Mouse (Mus musculus) cerebellum, postnatal 14 days (tissue): ENCODE measurements around the gene Cntrob.
A peak's percentile ranks its signal among the peaks of the same experiment; 100 is the strongest.

Source experiments
- DNase-seq, 2 experiments: peaks; one replicate each; pipeline ENCODE4 v3.0.0; 2021; ENCODE audit warnings: mixed read lengths in 2 of 2

The Cntrob gene

DNA sequence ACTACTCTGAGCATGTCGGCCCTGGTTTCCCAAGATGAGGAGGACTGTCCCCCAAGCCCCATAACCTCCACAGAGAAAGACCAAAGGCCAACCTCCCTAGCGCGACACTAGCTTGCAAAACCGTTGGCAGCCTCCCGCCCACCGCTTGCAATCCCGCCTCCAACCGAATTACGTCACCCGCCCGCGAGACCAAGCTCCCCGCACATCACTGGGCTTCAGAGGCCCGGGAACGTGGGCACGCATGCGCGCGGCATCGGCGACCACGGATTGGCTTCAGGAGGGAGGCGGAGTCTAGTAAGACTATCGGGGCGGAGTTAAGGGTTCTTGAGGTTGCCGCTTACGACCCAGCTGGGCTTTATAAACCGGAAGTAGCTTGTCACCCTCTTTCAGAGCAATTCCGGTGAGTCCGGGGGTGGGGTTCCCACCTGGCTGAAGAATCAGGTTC is at the start of gene Cntrob, which contains the start of gene Trappc1:
Gene Cntrob, minus strand, starts transcription at position 109 of the 445 bp plus-strand sequence.
Gene Trappc1, plus strand, starts transcription at position 314 of the 445 bp plus-strand sequence.
- peak; percentile 99 for DNase-seq

DNA sequence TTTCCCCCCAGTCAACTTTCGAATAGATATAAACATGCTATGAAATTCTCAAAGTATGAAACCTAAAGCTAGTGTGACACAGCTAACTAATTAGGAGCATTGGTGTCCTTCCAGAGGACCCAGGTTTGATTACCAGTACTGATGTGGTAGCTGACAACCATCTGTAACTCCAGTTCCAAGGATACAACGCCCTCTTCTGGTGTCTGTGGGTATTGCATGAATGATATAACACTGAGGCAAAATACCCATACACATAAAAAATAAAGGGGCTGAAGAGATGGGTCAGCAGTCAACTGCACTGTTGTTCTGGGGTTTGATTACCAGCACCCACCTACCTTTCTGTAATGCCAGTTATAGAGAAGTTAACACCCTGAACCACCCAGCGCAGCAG is 49.2 kb upstream of the Cntrob start:
- peak; percentile 54 to 67 for DNase-seq

DNA sequence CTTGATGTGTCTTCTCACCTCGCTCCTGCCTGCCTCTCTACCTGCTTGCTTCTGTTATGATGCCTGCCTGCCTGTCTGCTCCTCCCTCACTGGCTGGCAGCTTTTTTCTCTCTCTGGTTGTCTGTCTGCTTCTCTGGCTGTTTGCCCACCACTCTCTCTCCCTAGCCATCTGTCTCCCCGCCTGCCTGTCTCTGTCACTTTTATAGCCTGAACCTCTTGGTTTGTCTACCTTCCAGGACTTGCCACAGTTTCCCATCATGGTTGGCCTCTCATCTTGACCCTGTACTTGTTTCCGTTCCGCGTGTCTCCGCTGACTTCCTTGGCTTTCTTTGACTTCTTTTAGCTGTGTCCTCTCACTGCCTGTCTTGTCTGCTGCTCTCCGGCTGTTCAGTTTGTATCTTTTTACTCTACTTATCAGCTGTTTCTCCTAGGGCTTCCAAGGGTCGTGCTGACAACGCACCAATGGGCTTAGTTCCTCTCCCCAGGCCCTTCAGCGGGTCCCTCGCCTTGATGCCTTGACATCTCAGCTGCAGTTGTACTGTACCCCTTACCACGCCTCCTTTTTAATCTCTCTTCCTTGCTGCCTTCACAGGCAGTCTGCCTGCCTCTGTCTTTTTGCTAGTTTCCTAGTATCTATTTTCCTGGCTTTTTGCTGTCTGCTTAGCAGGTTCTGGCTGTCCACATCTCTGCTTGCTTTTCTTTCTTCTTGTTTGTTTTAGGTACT is 48.6 kb upstream of the Cntrob start:
- peak; percentile 92 to 95 for DNase-seq

DNA sequence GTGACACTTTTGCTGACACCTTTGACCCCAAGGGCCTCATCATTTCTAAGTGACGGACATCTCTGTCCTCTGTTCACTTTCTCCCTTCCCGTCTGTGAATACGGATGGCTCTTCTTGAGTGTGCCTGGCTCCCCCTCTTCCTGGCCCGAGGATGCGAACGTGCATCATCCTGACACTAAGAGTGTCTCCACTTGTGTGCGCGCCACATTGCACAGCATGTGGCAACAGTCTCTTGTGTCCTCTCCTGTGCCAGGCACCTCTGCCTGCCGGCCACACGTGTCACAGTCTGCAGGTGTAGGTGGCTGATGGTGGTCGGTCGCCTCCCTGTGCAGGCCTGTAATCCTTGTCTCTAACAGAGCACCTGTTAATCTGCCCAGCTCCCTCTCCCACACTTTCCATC is 48.0 kb upstream of the Cntrob start:
- no peak for DNase-seq

DNA sequence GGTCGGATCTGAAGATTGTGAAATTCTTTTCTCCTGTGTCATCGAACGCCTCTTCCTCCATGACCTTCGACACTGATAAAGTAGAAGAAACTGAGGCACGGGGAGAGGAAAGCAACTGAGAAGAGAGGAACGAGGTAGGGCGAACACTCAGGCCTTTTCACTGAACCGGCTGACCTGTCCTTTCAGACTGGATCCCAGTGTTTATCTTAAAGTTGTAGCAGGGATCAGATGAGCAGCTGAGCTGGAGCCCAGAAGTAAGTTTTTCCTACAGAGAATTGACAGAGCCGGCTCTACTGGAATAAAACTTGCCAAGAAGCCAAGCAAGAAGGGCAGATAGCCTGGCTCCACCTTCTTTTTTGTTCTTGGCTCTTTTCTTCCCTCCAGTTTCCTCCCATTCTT is 47.2 kb upstream of the Cntrob start:
- no peak for DNase-seq

DNA sequence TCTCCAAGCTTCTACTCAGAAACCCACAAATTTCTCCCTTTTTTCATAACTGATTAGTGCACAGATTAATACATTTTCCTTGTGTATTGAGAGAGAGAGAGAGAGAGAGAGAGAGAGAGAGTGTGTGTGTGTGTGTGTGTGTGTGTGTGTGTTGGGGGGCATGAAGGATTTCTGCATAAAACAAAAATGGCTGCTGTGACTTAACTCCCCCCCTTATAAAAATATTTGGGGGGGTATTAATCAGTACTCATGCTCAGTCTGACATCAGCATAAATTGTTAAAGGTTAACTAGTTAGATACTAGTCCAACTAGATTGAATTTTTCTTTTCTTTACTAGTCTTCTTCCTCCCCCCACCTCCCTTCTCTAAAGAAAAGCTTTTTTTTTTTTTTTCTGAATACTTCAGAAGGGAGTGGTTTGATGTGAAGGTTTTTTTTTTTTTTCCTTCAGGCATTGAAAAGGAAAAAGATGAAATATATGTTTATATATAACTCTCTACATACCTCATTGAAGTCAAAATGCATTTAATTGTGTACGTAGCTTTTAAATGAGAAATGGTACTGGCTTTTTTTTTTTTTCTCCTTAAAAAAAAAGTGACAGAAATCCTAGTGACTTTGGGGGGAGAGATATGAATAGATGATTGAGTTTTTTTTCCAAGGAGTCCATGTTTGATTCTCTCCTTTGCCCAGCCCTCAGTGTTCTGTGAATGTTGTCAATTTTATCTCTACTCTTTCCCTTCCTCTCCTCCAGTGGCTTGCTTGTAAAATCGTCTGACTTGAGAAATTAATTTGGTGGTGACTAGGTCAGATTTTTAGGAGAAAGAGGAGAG is 46.6 kb upstream of the Cntrob start:
- no peak for DNase-seq

DNA sequence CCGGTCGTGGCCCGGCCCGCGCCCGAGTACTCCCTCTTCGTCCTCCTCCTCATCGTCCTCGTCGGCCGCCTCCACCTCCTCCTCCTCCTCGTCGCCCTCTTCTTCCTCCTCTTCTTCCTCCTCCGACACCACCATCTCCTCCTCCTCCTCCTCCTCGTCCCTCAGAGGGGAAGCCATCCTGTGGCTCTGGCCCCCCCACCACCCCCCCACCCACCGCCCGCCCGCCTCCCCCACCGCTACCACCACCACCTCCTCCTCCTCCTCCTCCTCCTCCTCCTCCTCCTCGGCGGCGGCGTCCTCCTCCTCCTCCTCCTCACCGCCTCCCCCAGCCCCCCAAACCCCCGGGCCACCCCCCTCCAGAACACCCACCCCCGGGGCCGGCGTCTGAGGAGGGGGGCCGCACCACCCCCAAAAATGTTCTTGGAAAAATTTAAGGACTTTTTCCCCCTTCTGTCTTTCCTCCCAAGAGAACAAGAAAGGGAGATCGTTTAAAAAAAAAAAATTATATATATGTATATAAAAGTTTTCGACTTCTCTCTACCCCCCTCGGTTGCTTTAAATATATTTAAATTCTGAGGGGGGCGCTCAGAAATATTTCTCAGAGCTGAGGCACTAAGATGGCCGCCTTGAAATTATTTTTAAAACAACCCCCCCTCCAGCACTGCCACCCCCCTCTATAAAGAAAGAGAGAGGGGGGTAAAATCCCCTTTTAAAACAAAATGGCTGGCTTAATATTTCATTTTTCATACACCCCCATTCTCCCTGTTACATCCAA is 45.8 kb upstream of the Cntrob start, which contains the start of gene Chd3:
Gene Chd3, minus strand, starts transcription at position 192 of the 775 bp plus-strand sequence.
- DNase-seq: peak in 1 of 2 experiments; percentile 56

DNA sequence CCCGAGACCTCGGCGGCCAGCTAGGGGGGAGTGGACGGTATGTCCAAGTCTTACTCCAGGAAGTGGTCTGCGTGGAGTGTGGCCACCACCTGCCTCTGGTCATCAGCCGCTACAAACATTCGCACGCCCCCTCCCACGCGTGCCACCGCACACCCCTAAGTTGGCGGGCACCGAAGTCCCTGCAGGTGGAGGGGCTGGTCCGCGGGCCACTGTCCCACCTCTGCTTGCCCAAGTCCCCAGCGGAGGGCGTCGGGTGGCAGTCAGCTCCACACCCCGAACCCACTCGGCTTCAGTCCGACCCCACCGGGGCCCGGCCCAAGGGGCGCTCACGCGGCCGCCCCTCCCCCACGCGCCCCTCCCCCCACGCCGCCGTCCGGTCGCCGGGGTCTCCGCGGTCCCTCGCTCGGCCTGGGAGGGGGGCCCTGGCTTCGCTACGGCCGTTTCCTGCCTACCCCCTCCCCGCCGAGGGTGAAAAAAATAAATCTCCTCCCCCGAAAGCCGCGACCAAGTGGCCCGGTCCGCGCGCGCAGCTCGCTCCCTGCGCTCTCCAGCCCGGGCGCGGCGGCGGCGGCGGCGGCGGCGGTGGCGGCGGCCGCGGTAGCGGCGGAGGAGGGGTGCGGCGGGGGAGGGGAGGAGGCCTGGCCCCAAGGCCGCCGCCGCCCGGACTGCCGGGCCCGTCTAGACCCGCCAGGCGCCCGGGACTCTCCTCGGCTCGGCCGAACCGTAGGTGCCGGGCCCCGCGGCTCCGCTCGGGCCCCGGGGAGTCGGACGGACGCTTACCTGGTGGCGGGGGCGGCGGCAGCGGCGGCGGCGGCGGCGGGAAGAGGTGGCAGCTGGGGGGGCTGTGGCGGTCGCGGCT is 45.0 kb upstream of the Cntrob start:
- peak; percentile 70 for DNase-seq

DNA sequence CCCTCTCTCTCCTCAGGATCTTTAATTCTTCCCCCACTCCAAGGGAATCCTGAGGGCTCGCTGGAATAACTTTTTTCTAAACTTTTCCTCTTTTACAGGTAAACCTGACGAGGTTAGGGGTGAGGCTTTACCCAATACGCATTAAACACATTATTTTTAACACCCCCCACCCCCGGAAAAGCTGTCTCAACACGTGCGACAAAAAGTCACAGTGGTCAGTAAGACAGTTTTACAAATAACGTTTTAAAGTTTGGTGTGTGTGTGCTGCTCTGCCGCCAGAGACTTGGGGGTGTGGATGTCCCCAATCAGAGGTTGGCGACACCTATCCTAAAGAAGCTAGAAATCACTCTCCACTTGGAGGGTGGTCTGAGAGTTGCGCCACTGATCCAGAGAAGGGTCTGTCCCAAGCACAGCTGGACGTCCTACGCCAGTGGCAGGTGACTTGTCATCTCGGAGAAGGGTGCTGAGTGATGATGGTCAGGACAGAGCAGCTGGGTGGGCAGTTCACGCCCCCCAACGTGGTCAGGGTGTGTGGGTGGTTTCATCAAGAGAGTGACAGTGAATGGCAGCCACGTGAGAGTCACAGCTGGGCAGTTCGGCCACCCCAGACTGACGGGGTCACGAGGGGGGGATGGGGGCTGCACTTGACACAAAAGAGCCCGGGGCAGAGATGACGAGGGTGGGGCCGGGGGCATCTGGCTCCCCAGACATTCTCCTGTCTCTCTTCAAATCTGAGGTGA is 44.2 kb upstream of the Cntrob start:
- peak in 1 of 2 experiments; percentile 43 for DNase-seq

DNA sequence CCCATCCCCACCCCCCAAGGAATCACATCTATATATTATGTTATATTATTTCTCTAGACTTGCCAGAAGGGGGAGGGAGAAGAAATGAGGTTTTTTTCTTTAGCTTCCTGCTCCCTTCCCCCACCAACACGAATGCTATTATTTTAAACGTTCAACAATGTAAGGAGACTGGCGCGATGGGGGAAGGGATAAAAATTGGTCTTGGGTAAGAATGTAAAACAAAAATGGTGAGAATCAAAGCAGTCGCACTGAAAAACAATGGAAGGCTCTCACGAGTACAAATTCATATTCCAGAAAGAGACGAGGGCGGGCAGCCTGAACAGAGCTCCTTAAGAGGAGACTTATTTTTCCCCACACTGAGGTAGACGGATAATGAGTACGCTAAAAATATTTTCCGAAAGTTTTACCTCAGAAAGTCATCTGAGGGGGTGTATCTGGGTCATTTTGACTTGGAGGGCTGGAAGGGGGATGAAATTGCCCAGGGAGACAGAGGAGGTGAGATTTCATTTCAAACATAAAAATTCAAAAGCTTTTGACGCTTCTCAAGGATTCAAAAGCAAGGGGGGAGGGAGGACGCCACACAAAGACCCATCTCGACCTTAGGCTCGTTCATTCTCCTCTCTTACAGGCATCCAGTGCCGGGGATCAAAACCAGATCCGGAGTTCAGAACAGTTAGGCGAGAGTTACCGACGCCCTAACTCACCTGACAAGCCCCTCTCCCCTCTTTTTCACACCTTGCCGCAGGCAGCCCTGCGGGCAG is 43.5 kb upstream of the Cntrob start:
- peak in 1 of 2 experiments; percentile 37 for DNase-seq

DNA sequence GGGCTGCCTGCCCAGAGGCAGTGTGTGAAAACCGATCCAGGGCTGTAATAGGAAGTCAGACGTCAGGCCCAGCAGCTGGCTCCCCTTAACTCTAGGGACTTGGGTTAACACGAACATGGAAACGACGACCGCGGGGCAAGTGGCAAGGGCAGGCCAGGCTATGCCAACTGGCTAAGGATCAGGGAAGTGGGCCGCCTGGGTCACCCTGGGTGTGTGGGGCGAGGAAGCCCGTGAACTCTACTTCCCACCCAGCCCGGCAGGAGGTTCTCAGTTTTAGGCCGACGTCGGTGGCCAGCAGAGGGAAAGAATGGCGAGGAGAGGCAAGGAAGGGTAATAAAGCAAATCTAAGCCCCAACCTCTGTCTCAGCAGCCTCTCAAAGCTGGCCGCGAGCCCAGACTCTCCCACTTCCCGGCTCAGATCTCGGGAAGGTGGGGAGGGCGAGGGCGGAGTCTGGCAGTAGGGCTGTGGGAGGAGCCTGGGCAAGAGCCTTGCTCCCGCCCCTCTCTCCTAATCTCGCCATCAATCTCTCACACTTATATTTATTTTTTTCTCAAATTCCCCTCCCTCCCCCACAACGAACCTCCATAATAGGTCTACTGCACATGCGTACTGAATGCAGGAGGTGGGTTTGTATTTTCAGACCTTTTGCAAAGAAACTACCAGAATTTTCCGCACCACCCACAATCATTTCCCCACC is 42.7 kb upstream of the Cntrob start:
- DNase-seq: peak; percentile 94 to 97

DNA sequence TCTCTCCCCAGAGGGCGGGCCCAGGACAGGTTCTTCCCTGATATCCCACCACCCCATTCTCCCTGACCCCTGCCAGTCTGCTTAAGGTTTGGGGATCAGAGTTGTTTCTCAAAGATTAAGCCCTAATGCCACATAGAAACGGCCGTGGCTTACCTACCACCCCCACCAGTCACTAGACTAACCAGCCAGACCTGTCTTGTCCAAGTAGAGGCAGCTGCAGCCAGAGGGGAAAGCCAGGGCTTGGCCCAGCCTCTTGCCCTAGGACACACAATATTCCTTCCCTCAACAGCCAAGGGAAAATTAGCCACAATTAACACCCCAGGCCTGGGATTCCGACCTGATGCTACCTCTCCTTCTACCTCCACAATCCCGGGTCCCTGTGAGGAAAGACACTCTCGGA is 42.1 kb upstream of the Cntrob start:
- DNase-seq: no peak

DNA sequence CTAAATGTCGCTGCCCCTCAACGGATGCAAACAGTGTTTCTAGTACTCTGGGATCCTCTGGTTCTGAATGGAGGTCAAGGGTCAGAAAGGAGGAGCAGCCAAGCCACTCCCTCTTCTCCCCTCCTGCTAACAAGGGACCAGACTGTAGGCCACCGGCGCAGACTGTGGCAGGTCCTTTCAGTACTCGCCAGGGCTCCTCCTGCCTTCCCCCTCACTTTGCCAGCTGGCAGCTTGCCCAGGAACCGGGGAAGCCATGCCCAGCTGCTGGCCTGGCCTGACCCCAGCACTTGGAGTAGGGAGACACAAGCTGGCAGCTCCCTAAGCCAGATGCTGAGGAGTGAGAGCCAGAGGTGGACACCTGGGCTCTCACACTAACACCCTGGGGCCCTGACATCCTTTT is 41.3 kb upstream of the Cntrob start:
- DNase-seq: peak; percentile 95 to 98

DNA sequence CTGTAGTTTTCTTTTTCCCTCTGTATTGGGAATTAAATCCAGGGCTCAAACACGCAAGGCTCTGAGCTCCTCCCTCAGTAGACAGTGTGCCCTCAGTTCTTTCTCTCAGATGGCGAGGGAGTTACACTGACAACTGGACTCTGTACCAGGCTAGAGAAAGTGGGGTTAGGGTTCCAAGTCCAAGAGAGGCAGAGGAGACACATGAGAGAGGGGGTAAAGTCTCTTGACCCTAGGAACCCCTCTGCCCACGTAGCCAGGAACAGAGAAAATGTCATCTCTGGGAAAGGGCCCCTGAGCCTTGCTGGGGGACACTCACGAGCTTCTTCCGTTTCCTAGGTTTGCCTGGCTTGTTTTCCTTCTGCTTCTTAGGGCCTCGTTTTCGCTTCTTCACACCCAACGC is 40.8 kb upstream of the Cntrob start:
- no peak for DNase-seq

DNA sequence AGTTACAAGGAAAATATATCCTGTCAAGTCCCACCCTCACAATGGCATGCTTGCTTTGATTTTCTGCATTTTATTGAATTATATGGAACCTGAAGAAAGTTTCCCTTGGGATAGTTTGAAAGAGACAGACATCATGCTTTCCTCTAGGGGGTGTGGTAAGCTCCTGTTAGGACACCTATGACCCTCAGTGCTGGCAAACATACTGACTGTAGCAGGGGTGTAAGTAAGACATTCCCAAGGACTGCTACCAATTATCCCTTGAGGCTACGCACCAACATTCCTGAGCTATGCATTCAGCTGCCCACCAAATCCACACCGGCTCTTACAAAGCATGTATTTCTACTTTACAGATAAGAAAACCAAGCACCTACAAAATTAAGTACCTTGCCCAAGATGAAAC is 38.9 kb upstream of the Cntrob start:
- DNase-seq: no peak

DNA sequence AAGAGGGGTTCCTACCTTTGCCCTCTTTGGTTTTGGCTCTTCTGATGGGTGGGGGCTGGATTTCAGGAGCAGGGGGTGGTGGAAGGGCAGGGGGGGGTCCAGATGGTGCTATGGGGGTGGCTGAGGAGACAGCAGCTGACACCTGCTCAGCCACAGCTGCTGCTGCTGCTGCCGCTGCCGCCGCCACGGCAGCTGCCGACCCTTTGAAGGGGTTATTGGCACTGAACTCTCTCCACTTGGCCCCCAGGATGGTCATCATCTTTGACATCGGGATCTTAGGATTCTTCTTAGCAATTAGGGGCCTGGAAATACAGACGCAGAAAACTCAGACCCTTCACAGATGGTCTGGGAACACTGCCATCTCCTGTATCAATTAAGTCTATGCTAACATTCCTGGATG is 38.4 kb upstream of the Cntrob start:
- DNase-seq: no peak

DNA sequence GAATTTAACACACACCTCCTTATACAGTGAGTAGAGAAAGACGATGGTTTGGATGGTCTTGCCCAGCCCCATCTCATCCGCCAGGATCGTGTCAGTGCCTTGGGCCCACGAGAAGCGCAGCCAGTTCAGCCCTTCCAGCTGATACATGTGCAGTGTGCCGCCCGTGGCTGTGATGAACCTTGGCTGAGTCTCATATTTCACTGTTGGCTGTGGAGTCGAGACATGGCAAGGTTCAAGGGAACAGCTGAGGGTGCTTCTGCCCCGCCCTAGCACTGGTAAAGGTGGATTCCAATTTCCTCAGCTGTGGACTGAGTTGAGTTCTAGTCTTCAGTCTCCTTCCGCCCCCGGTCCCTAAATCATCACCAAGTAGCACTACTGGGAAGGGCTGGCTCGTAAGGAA is 34.1 kb upstream of the Cntrob start:
- no peak for DNase-seq

DNA sequence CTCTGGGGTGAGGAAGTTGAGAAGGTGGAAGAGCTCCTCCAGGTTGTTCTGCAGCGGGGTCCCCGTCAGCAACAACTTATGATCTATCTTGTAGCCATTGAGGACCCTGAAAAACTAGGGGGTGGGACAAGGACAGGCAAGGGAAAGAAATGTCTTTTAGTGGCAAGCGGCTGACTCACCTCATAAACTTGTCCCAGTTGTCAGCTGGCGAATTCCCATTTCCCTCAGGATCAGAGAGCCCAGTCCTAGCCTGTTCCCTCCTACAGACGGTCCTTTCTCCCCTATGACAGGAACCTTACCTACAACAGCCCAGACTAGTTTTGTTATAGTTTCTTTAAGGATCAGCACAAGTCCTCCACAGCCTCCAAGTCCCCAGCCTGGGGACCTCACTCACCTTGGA is 33.0 kb upstream of the Cntrob start:
- DNase-seq: no peak

DNA sequence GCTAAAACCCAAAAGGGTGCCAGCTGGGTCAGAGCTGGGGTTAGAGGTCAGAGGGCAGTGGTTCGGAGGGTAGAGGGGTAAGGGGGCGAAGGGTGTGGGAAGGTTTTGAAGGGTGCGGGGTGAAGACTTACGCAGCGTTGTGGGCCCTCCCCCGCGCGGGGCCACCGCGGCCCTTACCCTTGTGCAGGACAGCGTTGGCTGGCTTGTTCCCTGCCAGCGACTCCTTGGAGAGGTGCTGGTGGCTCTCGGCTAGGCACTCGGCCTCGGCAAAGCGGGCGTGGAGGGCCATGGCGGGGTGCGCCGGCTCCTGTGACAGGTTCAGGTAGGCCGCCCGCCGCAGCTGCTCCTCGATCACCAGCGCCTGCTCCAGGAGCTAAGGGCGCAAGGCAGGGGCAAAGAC is 22.9 kb upstream of the Cntrob start:
- DNase-seq: no peak
